Mouse (Mus musculus): ENCODE data around the gene Pkig. TPM values are rescaled to one million over a fixed set of nuclear protein-coding genes. Genes with fewer than 3 reads are reported as not detected.

The Pkig gene
- polyA plus RNA-seq, 1 experiment from 2014 or later: 135 TPM

- H3K27ac ChIP-seq: no peak overlapping the region
- no peak overlapping the region for H3K9ac ChIP-seq (replicated peaks)
- no peak for ATAC-seq (ENCODE audit: insufficient number of reproducible peaks, insufficient read depth, low FRiP score, low TSS enrichment, low read depth)
- H3K9me3 ChIP-seq: no peaks in the 10 kb centered on the region
- H3K27me3 ChIP-seq: no peaks in the 10 kb centered on the region
- 91% methylated on average over 4 of the region's 4 CpGs for WGBS
- H3K4me3 ChIP-seq (replicated peaks): no peak overlapping the region
- peaks cover 87% of the 10 kb centered on the region for H3K36me3 ChIP-seq
- no peak overlapping the region for H3K4me2 ChIP-seq
- no peaks in the 10 kb centered on the region for H3K4me1 ChIP-seq (replicated peaks)
Observed at GRCm38 (mm10) chr2:163728300-163728699, 70.1 kb downstream of the Pkig start.

- Histone ChIP-seq H3K4me2 (no peak overlapping the region), H3K36me3 (peaks cover 56% of the 10 kb centered on the region), H3K9me3 (no peaks in the 10 kb centered on the region), H3K4me1 (replicated peaks) (no peaks in the 10 kb centered on the region), H3K27ac (no peak overlapping the region), H3K9ac (replicated peaks) (no peak overlapping the region), H3K27me3 (no peaks in the 10 kb centered on the region), H3K4me3 (replicated peaks) (no peak overlapping the region)
- WGBS: 88% methylated on average over 11 of the region's 11 CpGs
- ATAC-seq (ENCODE audit: insufficient number of reproducible peaks, insufficient read depth, low FRiP score, low TSS enrichment, low read depth): no peak
Observed at GRCm38 (mm10) chr2:163732021-163732420, 73.8 kb downstream of the Pkig start.

GRCm38 (mm10) chr2:163735163-163735562 is 77.0 kb downstream of the Pkig start:
- Histone ChIP-seq H3K36me3 (peaks cover 28% of the 10 kb centered on the region), H3K9ac (replicated peaks) (no peak overlapping the region), H3K4me3 (replicated peaks) (no peak overlapping the region), H3K4me1 (replicated peaks) (no peaks in the 10 kb centered on the region), H3K4me2 (no peak overlapping the region), H3K27ac (no peak overlapping the region), H3K27me3 (no peaks in the 10 kb centered on the region), H3K9me3 (no peaks in the 10 kb centered on the region)
- ATAC-seq (ENCODE audit: insufficient number of reproducible peaks, insufficient read depth, low FRiP score, low TSS enrichment, low read depth): no peak
- 92% methylated on average over 9 of the region's 9 CpGs for WGBS

GRCm38 (mm10) chr2:163735980-163736379 is 77.8 kb downstream of the Pkig start:
- H3K27me3 ChIP-seq: no peaks in the 10 kb centered on the region
- no peak overlapping the region for H3K27ac ChIP-seq
- no peaks in the 10 kb centered on the region for H3K9me3 ChIP-seq
- H3K36me3 ChIP-seq: peaks cover 20% of the 10 kb centered on the region; the same call in 1 of the 2 replicates
- H3K9ac ChIP-seq (replicated peaks): no peak overlapping the region
- no peaks in the 10 kb centered on the region for H3K4me1 ChIP-seq (replicated peaks)
- 85% methylated on average over 6 of the region's 6 CpGs for WGBS
- ATAC-seq (ENCODE audit: insufficient number of reproducible peaks, insufficient read depth, low FRiP score, low TSS enrichment, low read depth): no peak
- H3K4me2 ChIP-seq: no peak overlapping the region
- H3K4me3 ChIP-seq (replicated peaks): no peak overlapping the region

- WGBS: 74% methylated on average over 5 of the region's 5 CpGs
- no peak for ATAC-seq (ENCODE audit: insufficient number of reproducible peaks, insufficient read depth, low FRiP score, low TSS enrichment, low read depth)
- Histone ChIP-seq H3K9me3 (no peaks in the 10 kb centered on the region), H3K36me3 (no peaks in the 10 kb centered on the region), H3K27ac (no peak overlapping the region), H3K4me2 (no peak overlapping the region), H3K4me3 (replicated peaks) (no peak overlapping the region), H3K9ac (replicated peaks) (no peak overlapping the region), H3K4me1 (replicated peaks) (peaks cover 2% of the 10 kb centered on the region; the same call in 1 of the 2 replicates), H3K27me3 (peaks cover 4% of the 10 kb centered on the region; the same call in 1 of the 2 replicates)
Observed at GRCm38 (mm10) chr2:163742656-163743055, 84.5 kb downstream of the Pkig start.

- Histone ChIP-seq H3K4me1 (replicated peaks) (peaks cover 2% of the 10 kb centered on the region; the same call in 1 of the 2 replicates), H3K4me3 (replicated peaks) (no peak overlapping the region), H3K27ac (no peak overlapping the region), H3K36me3 (no peaks in the 10 kb centered on the region), H3K4me2 (no peak overlapping the region), H3K27me3 (peaks cover 4% of the 10 kb centered on the region; the same call in 1 of the 2 replicates), H3K9me3 (no peaks in the 10 kb centered on the region), H3K9ac (replicated peaks) (no peak overlapping the region)
- no peak for ATAC-seq (ENCODE audit: insufficient number of reproducible peaks, insufficient read depth, low FRiP score, low TSS enrichment, low read depth)
- WGBS: 53% methylated on average over 6 of the region's 6 CpGs
Observed at GRCm38 (mm10) chr2:163743357-163743756, 85.2 kb downstream of the Pkig start.

GRCm38 (mm10) chr2:163744801-163745570 is 86.8 kb downstream of the Pkig start:
- Histone ChIP-seq H3K4me1 (replicated peaks) (peaks cover 12% of the 10 kb centered on the region), H3K36me3 (no peaks in the 10 kb centered on the region), H3K27me3 (peaks cover 14% of the 10 kb centered on the region), H3K27ac (no peak overlapping the region), H3K9me3 (no peaks in the 10 kb centered on the region), H3K4me3 (replicated peaks) (no peak overlapping the region), H3K4me2 (no peak overlapping the region), H3K9ac (replicated peaks) (no peak overlapping the region)
- WGBS: 77% methylated on average over 10 of the region's 10 CpGs
- no peak for ATAC-seq (ENCODE audit: insufficient number of reproducible peaks, insufficient read depth, low FRiP score, low TSS enrichment, low read depth)

GRCm38 (mm10) chr2:163749647-163750611 is 91.7 kb downstream of the Pkig start, which contains the start of gene Ada:
TSS of gene Ada (minus strand) at chr2:163750239.
- ATAC-seq (ENCODE audit: insufficient number of reproducible peaks, insufficient read depth, low FRiP score, low TSS enrichment, low read depth): peak; percentile 54
- peaks cover 15% of the 10 kb centered on the region for H3K4me1 ChIP-seq (replicated peaks)
- H3K9me3 ChIP-seq: no peaks in the 10 kb centered on the region
- H3K27me3 ChIP-seq: peaks cover 14% of the 10 kb centered on the region
- H3K9ac ChIP-seq (replicated peaks): peak within 1 kb of the TSS; percentile 70
- no peaks in the 10 kb centered on the region for H3K36me3 ChIP-seq
- WGBS: under 1% methylated on average over 52 of the region's 57 CpGs
- peak within 1 kb of the TSS; percentile 59 for H3K4me3 ChIP-seq (replicated peaks)
- no peak within 1 kb of the TSS for H3K27ac ChIP-seq
- peak within 1 kb of the TSS; percentile 97 for H3K4me2 ChIP-seq

GRCm38 (mm10) chr2:163754228-163754627 is 96.0 kb downstream of the Pkig start:
- Histone ChIP-seq H3K36me3 (no peaks in the 10 kb centered on the region), H3K4me1 (replicated peaks) (peaks cover 10% of the 10 kb centered on the region), H3K27me3 (peaks cover 4% of the 10 kb centered on the region), H3K27ac (no peak overlapping the region), H3K9ac (replicated peaks) (no peak overlapping the region), H3K4me2 (no peak overlapping the region), H3K9me3 (no peaks in the 10 kb centered on the region), H3K4me3 (replicated peaks) (no peak overlapping the region)
- WGBS: 61% methylated on average over 5 of the region's 5 CpGs
- ATAC-seq (ENCODE audit: insufficient number of reproducible peaks, insufficient read depth, low FRiP score, low TSS enrichment, low read depth): no peak

GRCm38 (mm10) chr2:163756723-163757122 is 98.5 kb downstream of the Pkig start:
- Histone ChIP-seq H3K36me3 (no peaks in the 10 kb centered on the region), H3K9ac (replicated peaks) (no peak overlapping the region), H3K4me3 (replicated peaks) (no peak overlapping the region), H3K9me3 (no peaks in the 10 kb centered on the region), H3K27ac (no peak overlapping the region), H3K4me2 (no peak overlapping the region), H3K4me1 (replicated peaks) (no peaks in the 10 kb centered on the region; the same call in 1 of the 2 replicates), H3K27me3 (no peaks in the 10 kb centered on the region)
- WGBS: 60% methylated on average over 2 of the region's 2 CpGs
- no peak for ATAC-seq (ENCODE audit: insufficient number of reproducible peaks, insufficient read depth, low FRiP score, low TSS enrichment, low read depth)

GRCm38 (mm10) chr2:163758146-163758545 is 100.0 kb downstream of the Pkig start:
- ATAC-seq (ENCODE audit: insufficient number of reproducible peaks, insufficient read depth, low FRiP score, low TSS enrichment, low read depth): no peak
- 71% methylated on average over 2 of the region's 2 CpGs for WGBS

More at GRCm38 (mm10) chr2:163758146-163758545, 100.0 kb downstream of the Pkig start:
- Histone ChIP-seq H3K4me2 (no peak overlapping the region), H3K4me3 (replicated peaks) (no peak overlapping the region), H3K9me3 (no peaks in the 10 kb centered on the region), H3K9ac (replicated peaks) (no peak overlapping the region), H3K27me3 (no peaks in the 10 kb centered on the region), H3K4me1 (replicated peaks) (no peaks in the 10 kb centered on the region; the same call in 1 of the 2 replicates), H3K27ac (no peak overlapping the region), H3K36me3 (no peaks in the 10 kb centered on the region)

Measured in limb, embryonic 12.5 days (tissue).